Mouse (Mus musculus): Measurements from ENCODE around the gene Dlgap1.

DNA sequence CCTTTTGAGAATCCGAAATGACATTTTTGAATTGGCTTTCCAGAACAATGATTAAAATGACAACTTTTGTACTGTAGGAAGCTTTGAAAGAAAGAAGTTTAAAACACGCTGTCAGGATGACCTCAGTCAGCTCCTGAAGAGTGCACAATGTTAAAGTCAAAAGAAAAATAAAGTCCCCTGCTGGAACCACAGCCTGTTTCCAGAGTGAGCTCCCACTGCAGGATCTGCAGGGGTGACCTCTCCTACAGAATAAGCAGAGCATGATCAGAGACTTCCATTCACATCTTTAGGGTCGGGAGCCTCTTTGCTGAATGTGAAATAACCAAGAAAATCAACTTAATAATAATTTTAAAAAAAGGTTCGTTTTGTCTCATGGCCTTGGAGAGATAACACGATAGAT, 544.9 kb downstream of the Dlgap1 start:
- TF ChIP-seq GATA1 (IDR thresholded peaks at IDR 0.05; ENCODE audit: borderline replicate concordance, low read length) (no peak), FLI1 (IDR thresholded peaks at IDR 0.05; ENCODE audit: low read length) (no peak)
